Mouse (Mus musculus) monocyte, adult 5-6 weeks (primary cell): ENCODE data around the gene Igf1r. TPM values are rescaled to one million over a fixed set of nuclear protein-coding genes. Genes with fewer than 3 reads are reported as not detected.

Source experiments
- ATAC-seq: fragments of 153-309, 156-312 bp; replicated peaks from 2 replicates; pipeline ENCODE4 v1.8.0; 2017; ENCODE audit warnings: mild to moderate bottlenecking; ENCODE audit not compliant: low TSS enrichment, insufficient number of reproducible peaks, severe bottlenecking, poor library complexity, low FRiP score
- total RNA-seq: library from RNA; stranded (forward); fragments of 200-1000, 200-491, 200-594 nt; gene quantifications from 3 replicates; pipeline ENCODE4 v1.2.3, GENCODE M21; 2017

Igf1r gene
- total RNA-seq, 1 experiment from 2014 or later: 9.1 TPM

DNA sequence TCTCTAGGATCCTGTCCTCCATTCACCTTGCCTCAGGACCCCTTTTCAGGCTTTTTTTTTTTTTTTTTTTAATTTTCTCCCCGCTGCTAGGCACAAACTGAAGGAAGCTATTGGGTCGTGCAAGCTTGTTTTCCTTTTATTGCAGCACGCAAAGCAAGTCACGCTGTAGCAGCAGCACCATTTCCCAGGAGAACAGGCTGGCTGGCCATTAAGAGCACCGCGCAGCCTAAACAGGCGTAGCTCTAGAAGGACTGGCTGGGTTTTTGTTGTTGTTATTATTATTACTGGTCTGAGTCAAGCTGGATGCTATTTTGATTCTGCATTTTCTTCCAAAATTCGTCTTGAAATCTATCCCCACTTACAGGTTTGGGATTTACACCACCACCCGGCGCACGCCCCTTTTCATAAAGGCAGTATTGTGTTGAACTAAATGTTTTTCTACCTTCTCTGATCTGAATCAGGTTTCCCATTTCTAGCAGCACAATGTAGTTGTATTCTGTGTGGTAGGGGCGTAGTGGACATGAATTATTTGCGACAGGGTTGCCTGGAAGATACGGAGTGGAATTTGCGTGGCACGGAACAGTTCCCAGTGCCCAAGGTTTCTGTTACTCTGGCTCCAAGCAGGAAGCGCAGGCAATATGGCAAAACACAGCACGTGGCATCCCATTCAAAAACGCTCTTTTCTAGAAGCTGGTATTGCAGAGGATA is 177.1 kb downstream of the Igf1r start:
- ATAC-seq: peak; percentile 54

DNA sequence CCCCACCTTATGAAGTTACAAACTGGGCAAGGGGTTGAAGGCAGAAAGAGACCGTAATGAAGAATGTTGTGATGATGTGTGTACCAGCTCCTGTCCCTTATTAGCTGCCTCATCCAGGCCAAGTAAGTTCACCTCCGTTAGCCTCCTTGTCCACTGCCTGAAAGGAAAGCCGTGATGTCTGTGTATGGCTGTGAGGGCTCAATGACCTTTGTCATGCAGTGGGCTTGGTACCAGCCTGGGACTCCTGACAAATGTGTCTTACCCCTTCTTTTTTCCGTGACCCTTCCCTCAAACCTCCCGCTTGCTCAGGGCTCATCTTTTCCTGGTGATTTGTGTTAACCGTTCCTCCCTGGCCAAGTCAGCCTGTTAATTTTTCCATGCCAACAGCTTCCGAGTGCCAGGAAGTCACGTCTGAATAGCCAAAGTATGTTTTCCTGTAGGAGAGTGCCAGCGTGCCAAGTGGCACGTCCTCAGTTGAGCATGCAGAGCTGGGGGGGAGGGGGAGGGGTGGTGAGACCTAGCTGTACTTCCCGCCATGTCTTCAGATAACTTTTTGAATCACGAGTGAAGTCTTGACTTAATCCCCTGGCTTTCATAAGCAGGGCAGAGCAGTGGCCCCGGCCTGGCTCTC is 178.4 kb downstream of the Igf1r start:
- no peak for ATAC-seq

DNA sequence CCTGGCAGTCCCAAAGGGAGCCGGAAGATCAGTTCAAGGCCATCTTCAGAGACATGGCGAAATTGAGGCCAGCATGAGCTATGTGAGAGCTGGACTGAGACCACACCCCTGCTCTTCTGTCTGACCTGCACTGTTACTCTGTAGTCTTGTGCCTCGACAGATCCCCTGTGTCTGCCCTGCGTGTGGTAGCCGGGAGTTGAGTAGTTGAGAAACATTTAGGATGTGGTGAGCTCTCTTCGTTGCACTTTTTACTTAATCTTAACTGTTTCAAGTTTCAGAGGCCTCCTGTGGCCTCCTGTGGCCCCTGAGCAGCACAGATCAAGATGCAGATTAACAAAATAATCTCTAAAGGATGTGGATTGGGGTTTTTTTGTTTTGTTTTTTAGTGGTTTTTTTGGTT is 181.1 kb downstream of the Igf1r start:
- no peak for ATAC-seq

DNA sequence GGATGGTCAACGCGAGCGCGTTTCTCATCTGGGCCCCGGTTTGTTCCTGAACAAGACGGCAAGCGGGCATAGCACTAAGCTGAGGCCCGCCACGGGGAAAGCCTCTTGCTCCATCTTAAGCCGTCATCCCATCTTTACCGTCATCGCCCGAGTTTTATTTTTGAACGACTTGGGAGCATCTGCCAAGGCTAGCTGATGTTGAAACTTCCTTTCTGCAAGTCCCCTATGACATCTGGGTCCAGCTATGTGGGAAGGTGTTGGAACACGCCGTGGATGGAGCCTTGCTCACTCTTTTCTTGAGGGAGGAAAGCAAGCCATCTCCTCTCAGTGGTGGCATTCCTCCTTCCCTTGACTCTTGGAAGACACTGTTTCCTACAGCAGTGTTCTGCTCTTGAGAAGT is 182.3 kb downstream of the Igf1r start:
- ATAC-seq: no peak

DNA sequence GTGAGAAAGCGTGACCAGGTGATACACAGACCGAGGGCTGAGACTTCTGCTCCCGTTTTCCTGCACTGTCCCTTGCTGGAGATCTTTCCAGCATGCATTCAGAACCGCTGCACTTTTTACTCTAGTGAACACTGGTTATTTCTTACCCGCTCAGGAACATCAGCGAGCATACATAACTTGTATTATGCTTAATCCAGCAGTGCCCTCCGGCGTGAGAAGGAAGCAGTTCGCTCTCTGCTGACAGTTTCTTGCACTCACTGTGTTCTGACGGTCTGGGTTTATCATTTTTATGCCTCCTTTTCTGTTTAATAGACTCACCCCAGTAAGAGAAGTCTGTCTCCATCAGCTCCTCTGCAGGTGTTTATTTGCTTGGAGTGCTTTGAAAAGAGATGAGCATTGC is 183.4 kb downstream of the Igf1r start:
- ATAC-seq: no peak

DNA sequence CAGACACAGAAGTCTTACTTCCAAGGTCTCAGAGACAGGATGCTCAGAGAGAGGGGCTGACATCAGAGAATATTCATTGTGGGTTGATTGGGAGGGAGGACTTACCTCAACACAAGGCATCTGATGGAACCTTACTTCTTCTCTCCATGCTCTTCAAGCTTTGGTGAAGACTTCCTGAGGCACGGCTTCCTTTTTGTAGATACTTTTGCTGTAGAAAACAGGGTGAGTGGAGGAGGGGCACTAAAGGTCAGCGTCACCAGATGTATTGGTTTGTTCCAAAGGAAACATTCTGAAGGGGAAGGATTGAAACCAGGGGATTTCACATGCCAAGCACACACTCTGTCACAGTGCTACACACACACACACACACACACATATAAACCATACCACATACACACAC is 186.8 kb downstream of the Igf1r start:
- ATAC-seq: no peak

DNA sequence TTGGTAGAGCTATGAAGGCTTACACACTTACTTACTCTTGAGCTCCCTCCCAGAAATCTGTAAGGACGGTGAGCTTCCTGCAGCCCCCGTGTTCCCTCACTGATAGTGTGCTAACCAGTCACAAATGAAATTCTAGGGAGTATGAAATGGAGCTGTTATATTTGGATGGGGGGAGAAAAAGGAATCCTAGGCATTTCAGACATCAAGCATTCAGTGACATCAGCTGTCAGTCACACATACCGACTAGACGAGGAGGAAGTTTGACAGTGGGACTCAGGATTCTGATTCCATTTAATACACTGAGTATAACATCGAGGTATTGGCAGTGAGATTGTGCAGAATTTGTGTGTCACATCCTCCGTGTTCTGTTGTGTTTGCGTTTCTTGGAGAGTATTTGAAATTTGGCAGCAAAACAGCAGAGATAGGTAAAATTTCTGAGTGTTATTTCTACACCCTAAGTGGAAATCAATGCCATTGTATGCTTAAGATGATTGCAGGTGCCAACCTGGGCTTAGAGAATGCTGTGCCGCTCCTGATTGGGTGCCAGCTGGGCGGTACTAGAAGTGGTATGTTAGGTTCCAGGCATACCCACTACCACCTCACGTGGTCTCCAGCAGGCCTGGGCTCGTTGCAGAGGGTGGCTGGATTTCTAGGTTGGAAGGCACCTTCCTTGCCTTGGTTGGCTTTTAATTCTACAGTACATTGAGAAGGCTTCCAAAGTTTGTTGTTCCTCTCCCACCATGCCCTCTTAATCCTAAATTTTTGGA is 187.6 kb downstream of the Igf1r start:
- ATAC-seq: no peak

DNA sequence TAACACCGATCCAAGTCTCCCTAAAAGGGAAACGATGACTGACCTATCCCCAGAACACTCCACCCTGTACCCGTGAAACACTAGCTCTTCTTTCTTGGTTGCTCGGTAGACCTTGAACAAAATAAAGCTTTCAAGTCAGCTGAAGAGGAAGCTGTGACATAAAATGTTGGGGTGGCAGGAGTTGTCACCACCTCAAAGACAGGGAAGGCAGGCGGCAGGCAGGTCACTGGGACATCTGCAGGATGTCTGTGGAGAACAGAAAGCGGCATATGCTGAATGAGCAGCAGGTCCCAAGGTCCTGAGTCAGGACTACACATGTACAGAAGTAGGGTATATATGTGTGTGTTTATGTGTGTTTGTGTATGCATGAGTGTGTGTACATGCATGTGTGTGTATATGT is 191.6 kb downstream of the Igf1r start:
- ATAC-seq: no peak

DNA sequence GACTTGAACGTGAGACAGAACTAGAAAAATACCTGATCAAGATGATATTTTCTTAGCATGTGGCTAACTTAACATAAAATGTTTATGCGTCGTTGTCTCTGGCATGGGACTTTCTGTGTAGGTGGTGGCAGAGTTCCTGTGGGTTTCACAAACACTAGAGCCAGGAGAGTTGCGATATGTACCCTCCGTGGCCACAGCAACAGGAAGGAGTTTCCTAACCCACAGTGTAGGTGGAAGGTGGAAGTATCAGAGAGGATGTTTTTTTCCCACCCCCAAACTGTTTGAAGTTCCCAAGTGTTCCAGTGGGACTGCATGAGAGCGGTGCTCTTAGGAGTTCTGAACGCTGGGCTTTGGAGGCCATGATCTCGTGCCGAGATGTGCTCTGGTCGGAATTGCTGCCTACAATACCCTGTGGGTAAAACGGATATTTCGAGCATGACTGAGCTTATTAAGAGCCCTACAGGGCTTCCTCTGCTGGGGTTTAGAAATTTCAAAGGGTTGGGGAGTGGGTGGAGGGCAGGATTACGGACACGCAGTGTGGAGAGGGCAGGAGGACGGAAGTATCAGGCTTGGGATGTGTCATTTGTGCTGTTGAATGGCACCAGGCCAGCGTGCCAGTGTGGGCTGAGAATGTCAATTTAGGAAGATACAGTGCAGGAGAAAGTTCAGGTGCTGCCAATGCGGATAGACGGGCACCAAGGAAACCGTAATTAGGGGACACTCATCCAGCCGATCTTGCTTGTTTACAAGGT is 195.8 kb downstream of the Igf1r start:
- ATAC-seq: no peak

DNA sequence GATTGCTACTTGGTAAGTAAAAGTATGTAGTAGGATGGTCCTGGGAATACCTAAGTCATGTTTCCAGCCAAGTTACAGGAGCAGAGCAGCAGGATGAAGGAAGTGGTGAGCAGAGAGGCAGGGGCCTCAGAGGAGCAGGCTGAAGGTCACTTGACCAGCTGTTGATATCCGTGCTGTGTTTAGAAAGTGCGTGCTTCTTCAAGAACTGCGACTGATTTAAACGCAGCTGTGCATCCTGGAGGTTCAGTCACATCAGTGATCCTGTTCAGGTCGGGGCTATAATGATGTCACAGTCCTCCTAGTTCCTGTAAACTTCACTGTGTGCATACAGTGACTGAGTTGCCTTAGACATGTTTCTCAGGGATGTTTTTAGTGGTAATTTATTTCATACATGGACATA is 199.3 kb downstream of the Igf1r start:
- no peak for ATAC-seq

DNA sequence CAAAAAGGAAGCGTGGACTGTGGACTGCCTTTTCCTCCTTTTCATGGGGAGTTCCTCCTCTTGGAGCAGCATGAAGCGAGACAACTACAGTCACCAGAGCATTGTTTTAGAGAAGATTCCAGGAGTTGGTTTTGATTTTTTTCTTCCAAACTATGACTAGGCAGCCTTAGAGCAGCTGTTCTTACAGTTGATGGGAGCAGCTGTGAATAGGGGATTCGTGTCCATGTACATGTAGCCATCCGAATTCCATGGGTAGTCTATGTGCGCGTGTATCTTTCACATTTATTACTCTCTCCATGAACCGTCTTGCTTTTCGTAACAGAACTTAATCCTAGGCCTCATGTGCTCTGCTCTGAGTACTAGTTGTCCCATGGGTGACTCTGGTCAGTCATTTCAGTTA is 199.8 kb downstream of the Igf1r start:
- no peak for ATAC-seq

DNA sequence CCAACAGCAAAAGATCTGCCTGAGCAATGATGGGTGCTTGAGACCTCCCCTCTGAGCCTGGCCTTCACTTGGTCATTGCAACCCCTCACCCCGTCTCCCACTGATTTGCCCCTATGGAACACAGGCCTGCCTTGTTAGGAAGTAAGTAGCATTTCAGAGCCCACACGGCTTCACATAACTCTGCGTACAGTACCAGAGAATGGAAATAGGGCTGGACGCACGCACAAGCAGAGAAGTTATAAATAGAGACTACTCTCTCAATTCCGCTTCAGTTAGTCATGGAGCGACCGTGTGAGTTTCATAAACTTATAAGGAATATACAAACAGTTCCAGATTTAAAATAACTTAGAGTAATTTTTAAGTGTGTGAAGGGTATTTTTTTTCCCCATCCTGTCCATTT is 200.6 kb downstream of the Igf1r start:
- ATAC-seq: no peak

DNA sequence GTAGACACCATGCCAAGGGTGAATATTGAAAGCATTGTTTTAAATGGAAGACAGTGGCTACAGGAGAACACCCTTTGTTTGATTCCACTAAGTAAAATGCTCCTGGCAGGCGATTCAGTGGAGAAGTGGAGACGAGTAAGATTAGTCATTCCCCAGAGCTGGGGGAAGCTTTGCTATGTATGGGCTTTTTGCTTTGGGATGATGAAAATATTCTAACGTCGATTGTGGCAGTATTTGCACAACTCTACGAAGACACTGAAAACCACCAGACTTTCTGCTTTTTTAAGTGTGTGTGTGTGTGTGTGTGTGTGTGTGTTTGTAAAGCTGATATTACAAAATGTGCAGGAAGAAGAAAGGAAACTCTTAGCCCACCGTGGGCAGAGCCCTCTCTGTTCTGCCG is 202.0 kb downstream of the Igf1r start:
- ATAC-seq: no peak

DNA sequence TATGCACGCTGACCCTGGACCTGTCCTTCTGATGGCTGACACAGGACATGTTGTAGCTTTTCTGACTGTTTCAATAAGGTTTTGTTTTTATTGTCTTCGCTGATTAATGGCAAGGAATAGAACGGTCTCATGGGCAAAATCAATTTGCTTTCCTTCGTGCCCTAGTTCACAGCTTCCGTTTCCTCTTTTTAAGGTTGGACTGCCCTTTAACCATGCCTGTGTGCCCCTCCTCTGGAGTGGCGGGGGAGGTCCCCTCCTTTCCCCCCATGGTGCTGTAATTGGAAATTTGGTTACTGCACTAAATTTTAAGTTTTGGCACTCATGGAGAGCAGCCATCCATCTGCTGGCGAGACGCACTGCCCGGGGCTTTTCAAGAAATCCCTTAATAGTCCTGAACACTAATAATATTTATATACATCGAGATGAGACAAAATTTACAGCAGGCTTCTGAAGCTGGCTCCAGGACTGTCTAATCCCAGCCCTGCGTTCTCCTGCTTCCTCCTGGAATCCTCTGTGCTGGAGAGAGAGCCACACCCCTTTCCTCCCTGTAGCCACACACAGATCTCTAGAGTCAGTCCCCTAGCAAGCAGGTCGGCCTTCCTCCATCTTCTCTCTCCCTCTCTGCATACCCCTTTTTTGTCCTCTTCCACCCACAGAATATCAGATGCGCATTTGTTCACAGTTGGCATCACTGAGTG is 207.6 kb downstream of the Igf1r start:
- no peak for ATAC-seq

DNA sequence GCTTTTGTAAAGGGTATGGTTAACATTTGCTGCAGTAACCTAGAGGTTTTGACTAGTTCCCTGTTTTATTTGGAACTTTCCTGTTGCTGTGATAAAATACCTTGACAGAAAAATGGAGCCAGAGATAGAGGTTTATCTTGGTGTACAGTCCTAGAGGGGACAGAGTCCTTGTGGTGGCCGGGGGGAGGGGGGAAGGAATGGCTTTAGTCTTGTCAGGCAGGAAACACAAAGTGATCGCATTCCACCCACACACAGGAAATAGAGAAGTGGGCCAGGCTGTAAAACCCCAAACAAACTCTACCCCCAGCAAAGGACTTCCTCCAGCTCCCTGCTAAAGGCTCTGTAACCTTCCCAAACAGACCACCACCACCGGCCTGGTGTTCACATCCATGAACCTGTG is 211.4 kb downstream of the Igf1r start:
- no peak for ATAC-seq

DNA sequence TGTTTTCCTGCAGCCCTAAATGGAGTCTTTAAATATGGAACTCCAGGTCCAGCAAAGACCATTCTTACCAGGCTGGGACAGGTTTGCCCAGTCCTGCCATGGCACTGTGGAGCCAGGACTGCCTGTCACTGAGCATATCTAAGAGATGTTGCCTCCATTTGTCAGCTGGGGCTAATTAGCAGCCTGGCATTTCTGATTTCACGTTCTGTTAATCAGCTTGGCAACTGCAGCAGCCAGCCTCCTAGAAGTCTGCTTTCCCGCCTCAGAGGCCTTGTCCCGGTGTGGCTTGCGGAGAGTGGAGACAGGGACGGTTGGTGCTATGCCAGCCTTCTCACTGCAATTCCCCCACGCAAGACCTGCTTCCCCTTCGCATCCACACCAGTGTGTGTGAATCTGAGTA is 220.1 kb downstream of the Igf1r start:
- no peak for ATAC-seq

DNA sequence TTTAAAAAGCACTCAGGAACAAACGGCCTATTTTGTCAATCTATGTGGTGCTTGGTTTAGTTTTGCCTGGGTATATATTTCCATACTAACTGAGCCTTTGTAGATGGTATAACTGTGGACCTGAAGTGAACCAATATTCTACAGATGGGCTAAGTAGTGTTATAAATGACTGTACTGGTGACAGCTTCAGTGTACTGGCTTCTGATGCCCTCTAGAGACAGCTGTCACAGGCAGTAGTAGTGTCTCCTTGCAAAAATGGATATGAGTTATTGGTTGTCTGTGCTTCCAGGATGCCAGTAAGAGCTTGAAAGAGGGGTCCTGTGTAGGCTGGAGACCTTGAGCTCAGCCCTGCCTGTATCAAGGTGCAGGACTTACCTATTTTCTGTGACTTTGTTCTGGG is 227.0 kb downstream of the Igf1r start:
- ATAC-seq: no peak

DNA sequence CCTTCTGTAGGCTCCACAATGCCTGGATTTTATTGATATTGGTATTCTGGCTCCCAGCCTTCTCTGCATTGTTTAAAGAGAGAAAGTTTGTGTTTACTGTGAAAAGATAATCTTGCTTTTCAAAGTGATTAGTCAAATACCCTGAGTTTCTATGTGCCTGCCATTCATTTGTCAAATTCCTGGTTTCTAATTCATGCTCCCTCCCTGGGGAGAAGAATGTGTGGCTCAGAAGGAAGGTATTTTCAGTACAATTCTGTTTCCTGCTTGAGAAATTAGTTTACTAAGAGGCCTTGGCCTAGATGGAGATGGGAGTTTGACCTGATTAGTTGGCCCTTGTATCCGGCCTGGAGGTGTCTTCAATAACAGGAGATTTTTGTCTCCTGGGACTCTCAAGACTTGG is 228.5 kb downstream of the Igf1r start:
- ATAC-seq: no peak

DNA sequence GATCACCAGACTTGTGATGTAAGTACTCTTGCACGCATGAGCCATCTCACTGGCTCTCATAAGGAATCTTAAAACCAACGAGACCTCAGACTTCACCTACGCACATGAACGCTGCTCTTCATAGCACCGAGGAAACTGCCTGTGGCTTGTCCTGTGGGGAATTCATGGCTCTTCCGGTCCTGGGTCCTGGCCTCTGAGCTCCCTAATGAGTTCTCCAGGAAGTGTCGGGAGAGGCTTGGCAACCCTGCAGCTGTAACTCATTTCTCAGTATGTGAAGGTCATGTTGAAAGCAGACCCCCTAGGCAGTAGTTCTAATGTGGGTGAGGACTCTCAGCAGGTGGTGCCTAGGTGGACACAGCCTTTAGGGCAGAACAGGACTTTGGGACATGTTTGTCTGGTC is 229.4 kb downstream of the Igf1r start:
- ATAC-seq: no peak
